Mouse (Mus musculus): ENCODE data around the gene Olfr282.
A peak's percentile ranks its signal among the peaks of the same experiment; 100 is the strongest.

The Olfr282 gene

GRCm38 (mm10) chr15:98475382-98475781 is 44.4 kb downstream of the Olfr282 start:
- DNase-seq, result peak; percentile 59 to 82

- peak; percentile 10 to 11 for DNase-seq
Measured at GRCm38 (mm10) chr15:98476281-98476680, 45.3 kb downstream of the Olfr282 start.

- DNase-seq, result no peak
Measured at GRCm38 (mm10) chr15:98479568-98480102, 48.6 kb downstream of the Olfr282 start.

- no peak for DNase-seq
Measured at GRCm38 (mm10) chr15:98482701-98483100, 51.7 kb downstream of the Olfr282 start, which contains the start of gene Lalba. Lalba (minus strand) TSS chr15:98482721.

- no peak for DNase-seq
Measured at GRCm38 (mm10) chr15:98483907-98484886, 53.2 kb downstream of the Olfr282 start.

GRCm38 (mm10) chr15:98486433-98487021 is 55.5 kb downstream of the Olfr282 start:
- DNase-seq, result no peak
